Mouse (Mus musculus) retina, embryonic 14.5 days (tissue): Measurements from ENCODE around the gene Dnah17.

Experiments used
- DNase-seq: peaks from one replicate; pipeline ENCODE4 v3.0.0-alpha.2; 2015; ENCODE audit warnings: low spot score

Gene Dnah17

DNA sequence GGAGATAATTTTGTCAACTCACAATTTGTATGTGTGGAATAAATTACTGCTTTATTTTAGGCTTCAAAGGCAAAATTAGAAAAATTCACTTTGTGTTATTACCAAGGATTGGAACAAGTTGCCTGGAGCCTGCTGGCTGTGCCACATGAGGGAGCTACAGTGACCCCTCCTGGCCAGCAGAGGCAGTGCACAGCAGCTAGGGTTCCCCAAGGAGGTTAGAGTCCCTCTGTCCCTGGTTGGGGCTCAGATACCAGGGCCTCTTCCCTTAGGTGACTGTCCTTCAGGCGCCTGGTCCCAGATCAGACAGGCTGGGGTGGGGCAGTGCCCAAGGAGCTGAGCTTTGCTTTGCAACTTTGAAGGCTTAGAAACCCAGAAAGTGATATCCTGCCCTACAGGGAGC lies 108.6 kb downstream of the Dnah17 start:
- peak; percentile 83 for DNase-seq

DNA sequence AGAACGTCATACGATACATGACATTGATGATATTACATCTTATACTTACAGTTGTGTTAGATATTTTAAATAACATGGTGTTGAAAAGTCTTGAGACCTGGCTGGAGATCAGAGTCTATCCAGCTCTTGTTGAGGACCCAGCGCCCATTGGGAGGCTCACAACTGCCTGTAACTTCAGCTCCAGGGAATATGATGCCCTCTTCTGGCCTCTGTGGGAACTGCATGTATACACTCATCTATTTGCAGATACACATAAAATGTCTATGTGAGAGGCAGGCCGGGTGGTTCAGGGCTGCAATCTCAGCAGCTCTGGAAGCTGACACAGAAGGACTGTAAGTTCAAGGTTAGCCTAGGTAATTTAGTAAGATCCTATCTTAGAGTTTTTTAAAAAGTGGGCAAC lies 112.1 kb downstream of the Dnah17 start:
- peak; percentile 26 for DNase-seq

DNA sequence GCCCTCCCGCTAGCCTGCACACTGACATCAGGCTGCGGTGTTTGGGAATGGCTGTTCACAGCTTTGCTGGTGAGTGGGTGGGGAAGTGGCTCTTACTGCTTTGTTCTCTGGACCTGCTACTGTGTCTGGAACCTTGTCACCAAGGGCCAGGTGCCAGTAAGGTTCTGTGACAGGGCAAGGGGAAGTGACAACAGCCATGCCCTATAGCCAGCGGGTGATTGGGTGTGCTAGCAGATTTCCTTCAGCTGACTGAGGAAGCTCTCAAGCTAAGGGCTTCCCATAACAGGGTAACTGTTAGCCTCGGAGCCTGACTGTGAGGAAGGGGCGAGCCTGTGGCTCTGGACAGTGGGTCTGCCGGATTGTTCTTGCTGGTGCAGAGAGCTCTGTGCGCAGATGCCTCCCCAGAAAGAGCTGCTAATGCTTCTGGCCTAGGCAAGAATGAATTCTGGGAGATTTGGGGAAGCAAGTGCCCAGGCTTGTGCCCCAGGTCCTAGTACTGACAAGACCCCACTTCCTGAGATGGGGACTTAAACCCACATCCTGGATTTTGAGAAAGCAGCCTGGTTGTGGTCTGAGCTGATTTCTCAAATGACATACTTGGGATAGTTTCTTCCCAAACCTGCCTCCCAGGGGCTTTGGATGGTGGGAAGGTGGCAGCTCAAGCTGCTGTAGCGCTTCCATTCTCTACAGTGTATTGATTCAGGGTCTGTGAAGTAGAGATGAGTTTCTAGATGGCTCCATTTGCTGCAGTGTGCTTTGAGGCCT lies 114.9 kb downstream of the Dnah17 start:
- no peak for DNase-seq

DNA sequence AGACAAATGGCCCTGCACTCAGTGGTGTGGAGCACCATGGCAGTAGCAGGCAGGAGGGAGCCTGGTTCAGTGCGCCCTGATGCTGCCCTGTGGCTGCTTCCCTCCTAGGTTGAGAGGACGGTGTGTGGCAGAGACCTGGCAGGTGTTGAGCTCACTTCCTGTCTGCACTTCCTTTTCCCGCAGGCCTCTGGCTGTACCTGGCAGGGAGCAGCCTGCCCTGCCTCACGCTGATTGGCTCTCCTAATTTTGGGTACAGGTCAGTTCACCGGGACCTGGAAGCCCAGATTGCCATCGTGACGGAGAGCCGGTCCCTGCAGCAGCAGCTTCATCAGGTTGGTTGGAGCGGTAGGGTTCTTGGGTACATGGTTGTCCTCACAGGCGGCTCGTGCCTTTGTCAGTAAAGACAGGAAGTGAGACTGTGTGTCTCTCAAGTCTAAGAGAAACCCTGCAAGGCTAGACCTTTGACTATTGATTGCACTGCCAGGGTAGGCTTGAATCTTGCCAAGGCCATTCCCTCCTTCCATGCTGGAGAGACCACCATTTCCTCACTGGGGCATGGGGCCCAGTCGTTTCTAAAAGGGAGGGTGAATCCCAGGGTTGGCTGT lies 115.9 kb downstream of the Dnah17 start:
- DNase-seq = no peak

DNA sequence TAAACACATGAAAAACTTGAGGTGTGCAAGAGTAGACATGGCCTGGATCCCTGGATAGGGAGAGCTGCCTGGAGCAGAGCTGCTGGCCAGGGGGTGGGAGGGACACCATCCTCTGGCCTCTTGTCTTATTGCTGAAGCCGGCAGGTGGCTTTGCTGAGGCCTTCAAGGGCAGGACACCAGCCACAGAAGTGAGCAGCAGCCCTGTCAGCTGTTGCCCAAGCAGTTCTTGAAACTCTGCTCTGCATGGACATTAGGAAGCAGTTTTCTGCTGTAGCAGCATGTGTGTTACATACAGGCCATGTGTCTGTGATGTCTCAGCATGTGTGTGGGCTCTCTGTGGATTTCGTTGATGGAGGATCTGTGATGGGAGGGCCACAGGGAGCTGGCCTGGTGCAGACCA lies 117.1 kb downstream of the Dnah17 start:
- DNase-seq = no peak

DNA sequence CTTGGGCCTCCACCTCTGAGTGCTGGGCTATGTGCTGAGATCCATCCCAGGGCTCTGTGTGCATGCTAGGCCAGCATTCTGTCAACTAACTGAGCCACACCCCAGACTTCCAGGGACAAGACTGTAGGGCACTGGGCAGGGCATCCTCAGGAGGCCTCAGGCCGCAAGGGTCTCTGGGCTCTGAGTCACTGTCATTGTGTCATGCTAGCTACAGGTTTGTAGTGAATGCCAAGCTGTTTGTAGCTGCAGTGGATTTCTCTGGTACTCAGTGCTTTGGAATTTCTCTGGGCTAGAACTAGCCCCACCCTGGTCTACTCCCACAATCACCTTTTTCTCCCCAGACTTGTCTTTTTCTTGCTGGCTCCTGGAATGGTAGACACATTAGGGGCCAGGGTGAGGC lies 117.8 kb downstream of the Dnah17 start:
- no peak for DNase-seq

DNA sequence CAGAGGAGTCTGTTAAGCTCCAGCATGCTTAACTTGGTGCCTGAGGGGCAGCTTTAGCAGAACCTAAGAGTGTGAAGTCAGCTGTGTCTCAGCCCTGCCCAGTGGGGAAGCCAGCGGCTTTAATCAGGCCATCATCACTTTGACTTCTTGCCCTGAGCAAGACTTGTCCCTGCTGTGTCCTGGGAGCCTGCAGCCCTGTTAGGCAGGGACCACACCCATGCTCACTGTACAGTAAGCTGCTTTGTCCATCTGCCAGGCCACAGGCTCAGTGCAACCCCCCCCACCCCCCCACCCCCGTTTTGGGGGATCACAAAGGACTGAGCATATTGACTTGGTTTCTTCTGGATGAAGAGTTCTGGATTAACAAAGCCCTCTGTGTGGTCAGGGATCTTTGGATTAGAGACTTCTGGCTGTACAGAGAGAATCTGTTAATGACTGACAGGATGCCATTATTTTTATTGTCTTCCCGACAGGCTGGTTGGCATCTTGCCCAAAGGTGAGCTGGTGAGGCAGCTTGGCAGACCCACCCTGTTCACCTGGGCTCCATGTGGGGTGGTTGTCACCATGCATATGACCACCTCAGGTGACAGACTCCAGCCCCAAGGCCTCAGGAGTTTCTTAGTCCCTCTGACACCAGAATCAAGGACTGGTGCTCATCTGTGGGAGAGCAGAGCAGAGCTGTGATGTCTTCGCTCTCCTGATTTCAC lies 120.4 kb downstream of the Dnah17 start:
- DNase-seq = peak; percentile 50

DNA sequence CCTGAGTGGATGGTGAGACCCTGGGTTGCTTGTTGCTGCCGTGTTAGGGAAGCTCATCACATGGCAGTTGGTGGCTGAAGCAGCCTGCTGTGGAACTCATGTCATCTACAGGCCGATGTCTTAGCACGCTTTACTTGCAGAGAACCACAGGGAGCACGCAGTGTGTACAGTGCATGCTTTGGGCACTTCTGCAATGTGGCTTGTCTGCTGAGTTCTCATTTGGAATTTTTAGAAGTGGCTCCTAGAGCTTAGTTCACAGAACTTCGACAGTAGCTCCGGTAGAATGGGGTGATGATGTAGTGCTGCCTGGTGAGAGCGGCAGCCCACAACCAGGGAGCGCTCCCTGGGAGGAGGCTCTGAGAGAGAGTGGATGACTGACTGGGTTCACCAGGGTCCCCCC lies 121.6 kb downstream of the Dnah17 start:
- DNase-seq = no peak

DNA sequence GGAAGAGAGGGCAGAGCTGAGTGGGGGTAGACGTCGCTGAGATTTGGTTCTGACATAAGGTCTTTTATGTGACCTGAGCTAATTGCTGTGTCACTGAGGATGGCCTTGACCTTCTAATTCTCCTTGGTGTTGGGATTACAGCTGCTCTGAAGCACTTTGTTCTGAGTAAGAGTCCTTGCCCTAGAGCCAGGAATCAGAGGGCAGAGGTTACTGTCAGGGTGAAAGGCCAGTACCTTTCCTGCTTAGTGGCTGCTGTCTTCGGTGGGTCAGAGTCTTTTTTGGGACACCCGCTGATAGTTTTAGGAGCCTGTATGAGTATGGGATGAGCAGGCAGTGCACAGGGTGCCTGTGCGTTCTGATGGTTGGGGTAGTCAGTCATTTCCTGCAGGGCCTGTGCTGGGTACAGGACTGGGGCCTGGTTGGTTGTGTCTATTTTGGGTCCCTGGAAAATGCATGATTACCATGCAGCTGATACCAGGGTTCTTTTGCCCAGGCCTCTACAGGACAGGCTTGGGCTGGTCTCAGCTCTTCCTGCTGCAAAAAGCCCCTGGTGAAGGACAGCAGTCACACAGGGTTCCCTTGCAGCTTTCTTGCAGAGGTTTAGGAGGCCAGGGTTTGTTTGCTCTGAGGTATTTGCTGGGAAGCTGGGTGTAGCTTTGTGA lies 122.2 kb downstream of the Dnah17 start:
- DNase-seq = no peak

DNA sequence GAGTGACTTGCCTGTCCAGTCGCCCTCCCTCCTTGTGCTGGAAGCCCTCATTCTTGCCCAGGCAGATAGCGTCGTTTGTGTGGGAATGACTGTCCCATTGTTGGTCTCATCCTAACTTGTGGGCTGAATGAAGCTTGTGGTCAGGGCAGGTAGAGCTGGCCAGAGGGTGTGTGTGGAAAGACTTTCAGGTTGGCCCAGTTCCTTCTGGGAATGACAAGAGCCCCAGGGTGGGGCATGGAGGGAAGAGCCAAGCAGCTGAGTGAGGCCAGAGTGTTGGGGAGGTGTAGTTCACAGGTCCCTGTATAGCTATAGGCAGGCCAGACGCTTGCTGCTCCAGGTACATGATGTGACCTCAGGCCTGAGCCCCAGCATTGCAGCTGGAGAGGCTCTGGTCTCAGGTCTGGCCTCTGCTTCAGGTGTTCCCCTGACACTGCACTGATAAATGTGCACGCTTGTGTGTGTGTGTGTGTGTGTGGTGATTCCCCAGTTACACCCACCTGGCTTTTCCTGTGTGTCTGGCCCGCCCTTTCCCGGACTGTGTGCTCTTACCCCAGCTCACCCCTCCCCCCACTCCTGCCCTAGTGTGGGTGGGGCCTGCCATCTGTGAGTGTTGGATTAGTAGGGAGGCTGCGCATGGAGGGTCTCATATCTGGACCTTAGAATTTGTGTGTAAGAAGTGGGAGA lies 122.8 kb downstream of the Dnah17 start:
- peak; percentile 28 for DNase-seq

DNA sequence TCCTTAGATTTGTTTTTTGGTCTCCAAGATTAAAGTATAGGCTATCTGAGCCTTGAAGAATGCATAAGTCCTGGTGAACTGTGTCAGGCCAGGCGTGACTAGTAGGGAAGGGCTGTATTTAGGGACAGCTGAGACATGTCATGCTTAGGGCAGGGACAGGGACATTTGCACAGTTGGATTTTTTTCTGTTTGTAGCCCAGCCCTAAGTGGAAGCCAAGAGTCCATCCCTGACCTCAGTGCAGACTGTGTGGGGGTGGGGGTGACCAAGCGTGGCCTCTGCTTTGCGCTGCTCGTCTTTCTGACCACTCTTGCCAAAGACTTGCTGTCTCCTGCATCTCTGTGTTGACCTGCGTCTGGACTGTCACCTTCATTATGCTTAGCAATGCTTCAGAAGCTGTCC lies 126.2 kb downstream of the Dnah17 start:
- DNase-seq = no peak

DNA sequence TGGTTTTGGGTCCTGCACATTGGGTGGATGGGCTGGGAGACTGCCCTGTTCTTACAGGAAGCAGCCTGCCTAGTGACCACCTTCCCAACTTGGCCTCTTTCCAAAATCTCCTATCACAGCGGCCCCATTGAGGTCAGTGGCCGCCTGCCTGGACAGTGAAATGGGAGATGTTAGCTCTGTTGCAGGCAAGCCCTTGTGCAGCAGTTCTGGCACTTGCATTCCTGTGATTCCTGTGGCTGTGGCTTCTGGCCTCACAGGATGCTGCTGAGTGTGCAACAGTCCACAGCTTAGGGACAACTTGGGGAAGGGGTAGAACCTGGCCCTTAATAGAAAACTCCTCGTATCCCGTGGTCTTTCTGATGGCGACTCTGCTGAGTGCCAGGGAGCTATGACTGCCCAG lies 126.7 kb downstream of the Dnah17 start:
- DNase-seq = no peak

DNA sequence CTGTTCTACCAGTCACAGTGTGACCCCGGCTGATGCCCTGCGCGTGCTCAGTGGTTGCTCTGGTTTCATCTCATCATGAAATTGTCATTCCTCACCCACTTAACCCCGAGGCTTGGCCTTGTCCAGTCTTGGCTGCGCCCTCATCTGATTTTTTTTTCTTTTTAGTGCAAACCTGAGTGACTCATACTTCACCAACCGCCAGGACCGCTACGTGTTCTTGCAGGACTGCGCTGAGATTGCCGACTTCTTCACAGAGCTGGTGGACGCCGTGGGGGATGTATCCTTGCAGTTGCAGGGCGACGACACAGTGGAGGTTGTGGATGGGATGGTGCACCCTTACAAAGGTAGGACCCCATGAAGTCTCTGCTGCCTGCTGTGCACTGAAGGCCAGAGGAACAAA lies 127.3 kb downstream of the Dnah17 start:
- no peak for DNase-seq

DNA sequence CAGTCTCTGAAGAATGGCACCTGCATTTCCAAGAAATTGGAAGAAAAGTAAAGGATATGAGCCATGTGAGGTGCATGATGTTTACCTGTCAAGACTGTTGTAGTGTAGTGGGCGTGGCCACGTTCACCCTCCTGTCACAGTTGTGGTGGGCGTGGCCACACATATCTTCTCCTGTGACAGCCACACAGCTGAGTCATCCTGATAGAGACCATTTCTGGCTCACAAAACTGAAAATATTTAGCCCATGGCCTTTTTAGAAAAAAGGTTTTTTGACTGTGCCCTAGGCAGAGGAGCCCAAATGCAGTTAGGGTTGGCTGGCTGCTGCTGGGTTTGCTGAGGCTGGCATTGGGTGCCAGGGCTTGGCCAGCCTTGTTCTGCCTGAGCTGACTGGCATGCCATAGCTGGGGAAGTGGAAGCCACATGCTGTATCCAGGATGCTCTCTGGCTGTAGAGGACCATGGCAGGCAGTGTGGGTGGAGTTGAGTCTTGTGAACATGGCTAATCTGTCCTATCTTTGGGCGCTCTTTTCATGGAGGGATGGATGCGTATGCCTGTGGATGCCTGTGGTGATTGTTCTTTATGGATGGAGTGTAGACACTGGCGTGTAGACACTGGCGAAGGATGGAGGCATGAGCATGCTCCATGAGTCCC lies 129.7 kb downstream of the Dnah17 start:
- no peak for DNase-seq

DNA sequence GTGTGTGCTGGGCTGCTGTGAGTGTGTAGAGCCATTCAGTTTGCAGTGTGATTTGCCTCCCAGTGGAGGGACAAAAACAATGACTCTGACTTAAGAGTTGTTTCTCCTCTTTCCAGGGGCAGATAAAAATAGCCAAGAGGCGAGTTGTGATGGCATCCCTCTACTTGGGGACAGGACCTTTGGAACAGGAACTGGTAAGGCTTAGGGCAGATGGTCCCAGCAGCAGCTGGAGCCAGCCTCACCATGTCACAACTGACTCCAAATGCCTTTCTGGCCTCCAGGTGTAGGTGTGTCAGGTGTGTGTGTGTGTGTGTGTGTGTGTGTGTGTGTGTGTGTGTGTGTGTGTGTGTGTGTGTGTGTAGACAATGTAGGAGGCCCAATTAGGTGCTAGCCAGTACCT lies 130.4 kb downstream of the Dnah17 start:
- no peak for DNase-seq

DNA sequence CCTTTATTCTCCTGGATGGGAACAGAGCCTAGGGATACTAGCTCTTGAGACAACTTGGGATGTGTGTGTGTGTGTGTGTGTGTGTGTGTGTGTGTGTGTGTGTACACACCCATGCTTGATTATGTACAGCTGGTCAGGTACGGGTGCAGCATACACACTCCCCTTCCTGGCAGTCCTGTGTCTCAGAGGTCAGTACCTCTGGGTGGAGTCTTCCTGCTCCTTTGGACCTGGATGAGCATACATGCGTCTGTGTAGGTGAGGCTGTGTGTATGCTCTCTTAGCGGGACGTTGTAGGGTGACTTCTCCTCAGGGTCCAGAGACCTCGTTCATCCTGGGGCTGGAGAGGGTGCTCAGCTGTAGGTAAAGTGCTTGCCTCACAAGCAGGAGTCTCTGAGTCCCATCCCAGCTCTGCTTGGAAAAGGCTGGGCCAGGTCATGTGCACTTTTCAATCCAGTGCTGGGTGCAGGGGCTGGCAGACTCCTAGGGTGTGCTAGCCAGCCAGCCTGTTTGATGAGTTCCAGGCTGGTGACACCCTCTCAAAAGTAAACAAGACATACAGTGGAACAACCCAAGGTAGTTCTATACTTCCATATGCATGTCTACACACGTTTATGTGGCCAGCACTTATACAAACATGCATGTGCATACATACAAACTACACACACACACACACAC lies 131.0 kb downstream of the Dnah17 start:
- no peak for DNase-seq

DNA sequence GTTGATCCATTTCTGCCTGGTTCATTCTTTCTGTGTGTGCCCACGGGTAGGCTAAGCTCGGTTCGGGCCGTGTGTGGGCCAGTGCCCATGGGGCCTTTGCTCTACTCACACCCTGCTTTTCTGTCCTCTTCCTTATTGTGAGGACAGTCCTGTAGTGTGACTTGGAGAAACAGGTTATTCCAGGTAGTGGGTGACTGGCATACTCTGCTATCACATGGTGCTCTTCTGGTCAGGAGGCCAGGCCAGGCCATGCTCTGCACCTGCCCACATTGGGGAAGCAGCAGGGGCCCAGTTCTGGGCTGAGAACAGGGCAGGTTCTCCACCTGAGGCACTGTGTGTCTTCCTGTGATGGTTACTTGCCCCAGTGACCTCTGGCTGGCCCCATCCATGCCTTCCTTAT lies 132.1 kb downstream of the Dnah17 start:
- no peak for DNase-seq

DNA sequence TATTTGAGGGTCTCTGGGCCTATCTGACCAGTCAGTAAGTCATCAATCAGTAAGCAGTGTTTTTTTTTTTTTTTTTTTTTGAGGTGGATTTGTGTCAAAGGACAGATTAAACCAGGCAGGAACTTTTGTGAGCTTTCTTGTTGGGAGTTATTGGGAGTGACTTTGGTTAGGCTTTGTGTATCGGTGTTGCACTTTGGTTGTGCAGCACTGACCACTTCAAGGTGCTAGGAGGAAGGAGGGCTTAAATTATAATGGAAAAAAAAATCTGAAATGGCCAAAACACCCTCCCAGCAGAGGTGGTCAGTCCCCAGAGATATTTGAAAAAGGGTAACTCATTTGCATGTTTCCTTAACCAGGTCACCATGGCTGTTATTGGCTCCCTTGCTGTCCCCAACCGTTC lies 133.3 kb downstream of the Dnah17 start:
- no peak for DNase-seq

DNA sequence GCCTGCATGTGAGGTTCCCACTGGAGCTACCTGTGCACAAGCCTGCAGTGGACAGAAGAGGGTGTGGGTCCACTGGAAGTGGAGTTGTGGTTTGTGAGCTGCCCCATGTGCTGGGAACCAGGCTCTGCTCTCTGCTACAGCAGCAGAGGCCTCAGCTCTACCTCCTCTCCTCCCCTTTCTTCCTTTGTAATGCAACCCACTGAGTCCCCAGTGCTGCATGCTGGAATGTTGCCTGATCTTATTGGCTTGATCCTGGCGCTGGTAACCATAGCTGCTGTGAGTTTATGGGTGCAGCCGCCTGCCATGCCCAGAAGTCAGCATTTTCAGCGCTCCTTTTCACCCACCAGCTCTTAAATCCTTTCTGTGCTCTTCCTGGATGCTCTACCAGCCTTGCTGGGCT lies 134.4 kb downstream of the Dnah17 start:
- no peak for DNase-seq

DNA sequence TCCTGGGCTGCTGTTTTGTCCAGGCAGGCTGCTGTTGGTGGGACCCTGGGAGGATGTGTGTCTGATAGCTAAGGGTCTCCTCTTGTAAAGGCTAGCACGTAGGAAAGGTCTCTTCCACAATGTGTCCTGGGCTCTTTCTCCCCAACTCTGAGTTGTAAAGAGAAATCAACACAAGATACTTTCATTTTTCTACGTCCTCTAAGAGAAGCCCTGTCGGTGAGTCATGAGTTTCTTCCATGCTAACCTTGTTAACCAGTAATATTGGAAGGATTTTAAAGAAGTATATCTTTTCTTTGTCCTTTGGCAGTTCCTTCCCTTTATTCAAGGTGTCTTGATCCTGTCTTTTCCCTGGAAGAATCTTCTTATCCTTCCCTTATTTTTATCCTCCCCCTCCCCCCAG lies 134.8 kb downstream of the Dnah17 start:
- no peak for DNase-seq

DNA sequence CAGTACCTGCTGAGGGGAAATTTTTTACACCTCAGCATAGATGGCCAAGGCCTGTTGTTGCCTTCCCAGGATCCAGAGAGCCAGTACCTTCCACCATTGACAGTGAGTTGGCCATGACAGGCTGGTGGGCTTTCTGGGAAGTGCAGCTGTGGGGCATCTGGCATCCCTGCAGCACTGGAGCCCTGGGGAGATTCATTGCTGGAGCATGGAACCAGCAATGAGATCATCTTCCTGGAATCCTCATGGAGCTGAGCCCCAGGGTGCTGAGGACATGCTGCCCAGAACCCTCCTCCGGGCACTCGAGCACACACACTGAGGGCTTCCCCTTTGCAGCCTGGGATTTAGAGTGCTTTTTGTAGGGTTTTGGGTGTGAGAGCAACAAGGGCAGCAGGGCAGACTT lies 135.2 kb downstream of the Dnah17 start:
- no peak for DNase-seq
